Mouse (Mus musculus): ENCODE results near the gene Pdk4.

Gene Pdk4

DNA sequence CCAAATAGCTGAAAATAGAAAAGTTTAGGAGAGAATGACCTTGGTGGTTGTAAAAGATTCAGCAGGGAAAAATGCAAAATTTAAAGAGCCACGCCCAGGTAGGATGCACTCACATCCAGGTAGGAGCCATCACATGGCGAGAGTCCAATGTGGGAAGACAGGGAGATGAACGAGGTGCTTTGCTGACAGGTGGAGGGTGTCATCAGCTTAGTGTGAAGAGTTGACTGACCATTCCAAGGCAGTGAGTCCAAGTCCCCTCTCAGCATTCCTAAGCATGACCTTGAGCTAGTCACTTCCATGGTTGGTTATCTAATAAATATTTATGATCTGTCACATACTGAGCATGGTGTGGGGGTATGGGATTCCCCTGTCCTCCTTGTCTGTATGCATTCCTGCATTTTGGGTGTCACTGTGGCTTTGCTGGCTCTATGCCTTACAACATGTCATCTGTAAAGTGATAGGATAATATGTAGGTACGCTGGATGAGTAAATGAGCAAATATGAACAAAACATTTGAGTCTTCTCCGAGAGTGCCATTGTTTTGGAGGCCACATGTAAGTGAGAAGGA, 51.7 kb downstream of the Pdk4 start:
- DNase-seq (ENCODE audit: low spot score in 2 of 2) = no peak

DNA sequence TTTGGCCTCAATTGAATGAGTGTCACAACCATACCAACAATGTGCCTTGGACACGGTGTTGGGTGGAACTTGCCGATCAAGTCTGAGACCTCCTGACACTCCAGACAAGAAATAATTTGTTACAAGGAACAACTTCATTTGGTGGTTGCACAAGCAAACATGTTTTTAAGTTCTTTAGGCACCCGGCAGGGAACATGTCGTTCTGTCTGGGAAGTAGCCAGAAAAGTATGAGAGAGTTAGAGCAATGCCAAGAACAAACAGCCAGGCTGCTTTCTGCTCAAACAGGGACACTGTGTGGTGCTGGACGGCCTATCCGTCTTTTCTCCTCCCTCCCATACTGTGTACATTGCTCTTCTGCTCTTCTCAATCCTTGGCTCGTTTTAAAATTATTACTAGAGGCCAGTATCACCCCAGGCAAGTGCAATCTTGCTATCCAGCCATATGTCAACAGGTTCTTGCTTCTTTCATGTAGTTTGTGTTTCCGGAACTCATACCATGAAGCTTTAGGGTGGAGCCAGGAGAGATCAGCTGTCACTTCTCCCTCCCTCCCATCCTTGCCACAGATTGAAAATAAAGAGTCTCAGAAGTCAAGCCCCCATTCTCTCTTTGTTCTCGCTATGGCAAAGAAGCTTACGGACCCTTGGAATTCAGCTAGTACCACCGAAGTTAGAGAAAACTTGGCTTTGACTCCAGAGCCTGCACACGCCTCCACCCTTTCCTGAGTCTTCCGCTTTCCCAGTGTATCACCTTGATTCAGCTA, 52.8 kb downstream of the Pdk4 start:
- DNase-seq (ENCODE audit: low spot score in 2 of 2) = peak; percentile 59 to 62

- DNase-seq (ENCODE audit: low spot score in 2 of 2) = peak; percentile 60 to 71
Measured at GRCm38 (mm10) chr6:5442316-5443085, 53.6 kb downstream of the Pdk4 start.

- no peak for DNase-seq (ENCODE audit: low spot score in 2 of 2)
Measured at GRCm38 (mm10) chr6:5441221-5441620, 54.9 kb downstream of the Pdk4 start.

- DNase-seq (ENCODE audit: low spot score in 2 of 2) = no peak
Measured at GRCm38 (mm10) chr6:5437757-5438156, 58.4 kb downstream of the Pdk4 start.

DNA sequence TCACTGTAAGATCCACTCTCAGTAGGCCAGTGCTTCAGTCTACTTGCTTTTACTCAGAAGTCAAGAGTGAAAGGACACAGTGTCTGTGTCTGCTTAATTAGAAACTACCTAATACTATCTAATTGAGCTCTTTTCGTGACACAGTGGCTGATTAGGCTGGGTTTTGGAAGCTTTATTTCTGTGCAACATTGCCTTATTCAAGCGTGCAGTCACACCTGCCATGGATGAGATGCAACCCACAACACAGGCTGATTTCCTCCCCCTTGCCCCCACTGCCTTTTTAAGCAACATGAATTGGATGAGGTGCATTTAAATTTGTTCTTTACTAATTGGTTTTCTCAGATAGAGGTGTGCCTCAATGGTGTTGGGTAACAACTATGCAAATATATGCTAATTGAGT, 62.2 kb downstream of the Pdk4 start:
- DNase-seq (ENCODE audit: low spot score in 2 of 2) = no peak
